Mouse (Mus musculus): ENCODE results near the gene Gm12830. TPM values are rescaled to one million over a fixed set of nuclear protein-coding genes. Genes with fewer than 3 reads are reported as not detected.

The Gm12830 gene
- polyA plus RNA-seq, 1 experiment = not detected

DNA sequence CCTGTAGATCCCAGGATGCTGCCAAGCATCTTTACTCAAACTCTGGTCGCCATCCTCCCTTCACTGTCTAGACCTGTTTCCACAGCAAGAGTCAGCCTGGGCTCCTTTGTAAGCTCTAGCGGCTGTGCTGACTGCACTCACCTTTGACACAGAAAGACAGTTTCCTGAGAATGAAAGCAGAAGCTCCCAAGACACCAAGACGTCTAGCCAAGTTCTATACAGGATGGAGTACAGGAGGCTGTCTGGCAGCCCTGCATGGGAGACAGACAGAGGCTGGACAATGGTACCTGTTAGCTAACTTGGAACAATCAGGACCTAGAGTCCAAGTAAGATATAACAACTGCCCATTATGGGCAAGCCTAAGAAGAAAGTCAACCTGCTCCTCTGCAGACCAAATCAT lies 78.4 kb downstream of the Gm12830 start:
- no peak for TF ChIP-seq GATA1 (IDR thresholded peaks at IDR 0.05; ENCODE audit: low read length)

DNA sequence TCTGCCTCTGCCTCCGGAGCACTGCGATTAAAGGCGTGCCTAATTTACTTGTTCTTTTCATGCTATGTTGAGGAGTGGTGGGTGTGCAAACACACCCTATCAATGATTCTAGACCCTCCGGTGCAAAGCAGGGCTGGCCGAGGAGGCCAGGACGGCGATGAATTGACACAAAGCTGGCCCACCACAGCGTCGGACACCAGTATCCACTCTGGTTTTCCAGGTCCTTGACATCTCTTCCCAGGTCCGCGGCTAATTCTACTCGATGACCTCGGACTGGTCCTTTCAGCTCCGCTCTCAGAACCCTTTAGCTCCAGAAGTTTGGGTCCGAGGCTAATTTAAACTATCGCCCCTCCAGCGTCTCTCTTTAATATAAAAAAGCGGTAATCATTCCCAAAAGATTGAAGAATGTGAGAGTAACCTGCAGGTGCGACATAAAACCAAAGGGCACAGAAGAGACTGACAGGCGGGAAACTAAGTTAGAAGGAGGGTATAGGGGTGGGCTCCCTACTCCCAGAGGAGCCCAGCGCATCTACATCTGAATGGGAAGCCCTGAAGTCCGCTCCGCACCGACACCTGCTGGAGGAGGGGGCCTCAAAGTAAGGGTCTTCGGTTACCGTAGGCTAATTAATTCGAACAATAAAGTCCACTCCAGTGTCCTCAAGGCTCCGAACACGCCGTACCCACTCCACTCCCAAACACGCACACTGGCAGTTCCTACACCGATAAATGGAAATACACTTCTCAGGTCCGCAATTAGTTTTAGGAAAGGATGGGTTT lies 79.5 kb downstream of the Gm12830 start:
- TF ChIP-seq GATA1 (IDR thresholded peaks at IDR 0.05; ENCODE audit: low read length) = no peak

DNA sequence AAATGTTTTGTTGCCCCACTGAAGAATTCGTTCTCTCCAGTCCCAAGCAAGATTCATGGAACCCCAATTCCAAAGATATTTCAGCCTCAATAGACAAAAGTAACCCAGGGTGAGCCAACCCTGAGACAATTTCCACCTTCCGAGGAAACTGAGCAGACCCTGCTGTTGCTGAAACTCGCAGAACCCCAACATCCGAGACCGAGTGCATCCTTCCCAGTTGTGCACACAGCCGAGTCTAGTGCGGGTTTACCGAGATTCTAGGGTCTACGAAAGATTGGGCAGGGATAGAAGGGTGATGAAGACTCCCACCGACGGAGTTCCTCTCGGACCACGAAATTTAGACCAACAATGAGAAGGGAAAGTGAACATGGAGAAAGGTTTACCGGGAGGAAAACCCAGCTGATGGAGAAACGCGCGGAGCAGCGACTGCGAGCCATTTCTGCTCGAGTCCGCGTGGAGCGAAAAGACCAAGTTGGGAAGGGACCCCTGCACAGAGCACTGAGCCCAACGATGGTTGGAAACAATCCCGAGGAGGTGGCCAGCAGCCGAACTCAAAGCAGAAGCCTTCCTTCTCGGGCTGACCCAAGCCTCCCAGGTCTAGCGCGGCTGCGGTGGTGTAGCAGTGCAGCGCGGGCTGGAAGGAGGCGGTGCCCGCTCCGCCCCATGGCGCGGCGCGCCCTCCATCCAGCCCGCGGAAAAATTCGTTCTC lies 80.3 kb downstream of the Gm12830 start:
- TF ChIP-seq GATA1 (IDR thresholded peaks at IDR 0.05; ENCODE audit: low read length) = no peak

DNA sequence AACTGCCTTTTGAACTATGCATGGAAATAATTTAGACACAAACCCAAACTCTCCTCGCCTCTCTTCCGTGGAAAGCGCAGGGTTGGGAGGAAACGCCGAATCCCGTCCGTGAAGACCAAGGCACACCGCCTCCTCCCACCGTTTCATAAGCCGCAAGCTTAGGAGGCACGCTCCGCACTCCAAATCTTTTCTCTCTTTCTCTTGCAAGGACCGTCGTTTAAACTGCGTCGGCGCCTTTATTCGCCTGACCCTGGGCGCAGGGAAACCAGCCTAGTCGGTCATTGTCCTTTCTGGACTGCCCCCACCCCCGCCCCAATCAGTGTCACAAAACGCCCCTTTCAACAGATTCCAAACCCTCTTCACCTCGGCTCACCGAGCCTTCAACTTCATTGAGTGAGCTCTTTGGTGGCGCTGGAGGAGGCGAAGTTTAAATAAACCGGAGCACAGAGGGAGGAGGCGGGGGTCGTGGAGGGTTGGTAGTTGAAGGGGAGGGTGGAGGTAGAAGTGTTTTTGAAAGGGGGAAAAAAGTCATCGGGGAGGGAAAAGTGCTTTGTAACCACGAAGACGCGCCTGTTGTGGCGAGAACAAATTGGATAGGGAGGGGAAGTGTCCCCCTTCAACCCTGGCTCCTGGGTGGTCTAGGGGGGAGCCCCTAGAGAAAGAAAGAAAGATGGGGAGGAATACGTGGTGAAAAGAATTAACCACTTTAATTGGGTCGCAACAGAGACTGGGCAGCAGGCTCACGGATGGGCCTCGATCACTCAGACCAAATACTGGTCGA lies 81.3 kb downstream of the Gm12830 start:
- TF ChIP-seq GATA1 (IDR thresholded peaks at IDR 0.05; ENCODE audit: low read length) = no peak

GRCm38 (mm10) chr4:114903422-114903782 lies 81.9 kb downstream of the Gm12830 start:
- no peak for TF ChIP-seq GATA1 (IDR thresholded peaks at IDR 0.05; ENCODE audit: low read length)

DNA sequence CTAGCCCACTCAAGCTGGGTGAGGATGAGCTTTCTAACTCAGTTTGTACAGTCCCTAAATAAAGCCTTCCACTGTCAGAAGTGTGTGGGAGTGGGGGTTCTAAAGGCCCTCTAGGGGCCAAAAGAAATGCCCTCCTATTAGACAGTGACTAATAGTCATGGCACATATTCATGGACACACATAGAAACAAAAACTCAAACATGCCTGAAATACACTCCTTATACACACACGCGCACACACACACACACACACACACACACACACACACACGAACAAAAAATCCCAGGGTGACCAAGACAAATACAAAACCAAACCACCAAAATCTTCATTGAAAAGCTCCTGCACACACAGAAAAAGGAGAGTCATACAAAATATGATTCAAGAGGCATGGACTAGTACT lies 84.0 kb downstream of the Gm12830 start:
- no peak for TF ChIP-seq GATA1 (IDR thresholded peaks at IDR 0.05; ENCODE audit: low read length)

Other genes with a start within 250 kb of the Gm12830 start
- 2.2 and 2.3 TPM in 2 replicates for gene Foxd2, start 87.2 kb downstream of the Gm12830 start, polyA plus RNA-seq (2012)
- gene Foxe3, start 104.3 kb downstream of the Gm12830 start, polyA plus RNA-seq (2012) = not detected in 2 replicates
- 32.9 and 51.4 TPM in 2 replicates for gene Cmpk1, start 165.5 kb downstream of the Gm12830 start, polyA plus RNA-seq (2012)
- gene Stil, start 178.4 kb downstream of the Gm12830 start, polyA plus RNA-seq (2012) = 2.9 and 3.3 TPM in 2 replicates
- gene Tal1, start 234.7 kb downstream of the Gm12830 start, polyA plus RNA-seq (2012) = 212 and 260 TPM in 2 replicates